In the genomic region with DNA sequence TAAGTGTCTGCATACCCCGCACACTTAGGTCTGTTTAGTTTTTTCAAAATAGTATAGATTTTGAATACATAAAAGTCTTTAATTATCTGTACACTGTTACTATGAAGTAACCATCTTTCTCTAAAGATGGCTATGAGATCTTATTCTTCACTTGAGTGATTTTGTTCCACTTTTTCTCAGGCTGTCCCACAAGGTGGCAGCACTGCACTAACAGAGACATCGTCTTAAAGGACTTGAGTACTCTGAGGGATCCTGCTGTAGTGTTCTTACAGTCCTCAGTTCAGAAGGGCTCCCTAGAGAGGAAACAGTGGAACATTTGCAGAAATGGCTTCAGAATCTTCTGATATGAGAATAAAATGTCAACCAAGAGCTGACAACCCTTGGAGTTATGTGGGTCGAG, we compare ENCODE assay signal across 10 mouse cellular contexts. TPM values are rescaled to one million over a fixed set of nuclear protein-coding genes. Genes with fewer than 3 reads are reported as not detected.
A peak's percentile ranks its signal among the peaks of the same experiment; 100 is the strongest.
DNase-seq lines count a peak whose midpoint lies in the region; ATAC-seq and TF ChIP-seq lines count a peak whose summit lies in the region.
"Had no signal": no experiment of that assay in that cellular context is flagged by ENCODE, and none has a peak within 500 bp of the region (broad histone marks: within the 10 kb centered on the region; RNA-seq: fewer than 3 reads in every experiment).

No protein-coding gene starts in this region.

- no peak overlapping the region for H3K9ac ChIP-seq in midbrain, embryonic 11.5 days (ENCODE audit: low read length)
- no peak overlapping the region for H3K9ac ChIP-seq in midbrain, embryonic 13.5 days (replicated peaks)
- H3K9ac ChIP-seq in hindbrain, postnatal 0 days (replicated peaks; ENCODE audit: low read length), result no peak overlapping the region
- H3K9ac ChIP-seq: heart, embryonic 15.5 days; neural tube, embryonic 13.5 days had no signal

- DNase-seq in CD4-positive, CD25-positive, alpha-beta regulatory T cell, adult 2 months (ENCODE audit: low read depth, low spot score), result peak; percentile 74
- DNase-seq in midbrain, embryonic 11.5 days (ENCODE audit: low spot score, missing footprints), result peak; percentile 90
- DNase-seq in cerebellum, postnatal 10 days, result peak; percentile 75 to 76
- peak; percentile 84 for DNase-seq in hindbrain, postnatal 0 days (ENCODE audit: low spot score)
- DNase-seq in lung, adult 2 months, result peak; percentile 39
- DNase-seq in spleen, postnatal 10 days (ENCODE audit: low spot score in 2 of 2), result peak; percentile 26 to 79

- WGBS in midbrain, embryonic 11.5 days, result 59% methylated on average over 3 of the region's 3 CpGs
- WGBS in midbrain, embryonic 13.5 days, result 56% methylated on average over 3 of the region's 3 CpGs
- WGBS in hindbrain, postnatal 0 days, result 59% methylated on average over 3 of the region's 3 CpGs
- 61% methylated on average over 3 of the region's 3 CpGs for WGBS in lung, adult 2 months

- H3K4me3 ChIP-seq in midbrain, embryonic 11.5 days (ENCODE audit: low read depth, low read length), result no peak overlapping the region
- H3K4me3 ChIP-seq in midbrain, embryonic 13.5 days (replicated peaks), result no peak overlapping the region
- no peak overlapping the region for H3K4me3 ChIP-seq in hindbrain, postnatal 0 days (ENCODE audit: low read length)
- H3K4me3 ChIP-seq in lung, adult 2 months (replicated peaks; ENCODE audit: extremely low read depth, low read depth, low read length), result no peak overlapping the region
- H3K4me3 ChIP-seq: heart, embryonic 15.5 days; neural tube, embryonic 13.5 days had no signal

- no peak overlapping the region for H3K4me2 ChIP-seq in midbrain, embryonic 11.5 days
- H3K4me2 ChIP-seq in midbrain, embryonic 13.5 days (replicated peaks), result no peak overlapping the region
- no peak overlapping the region for H3K4me2 ChIP-seq in hindbrain, postnatal 0 days (ENCODE audit: low read depth, low read length)
- H3K4me2 ChIP-seq: heart, embryonic 15.5 days; neural tube, embryonic 13.5 days had no signal

- peak; percentile 77 for TF ChIP-seq CTCF in hindbrain, postnatal 0 days (IDR thresholded peaks at IDR 0.05; ENCODE audit: low read depth)
- TF ChIP-seq CTCF in lung, adult 2 months (IDR thresholded peaks at IDR 0.05; ENCODE audit: insufficient read depth, low read length), result no peak

- no peaks in the 10 kb centered on the region for H3K4me1 ChIP-seq in midbrain, embryonic 11.5 days (ENCODE audit: control insufficient read depth, insufficient read depth, low read length)
- no peaks in the 10 kb centered on the region for H3K4me1 ChIP-seq in midbrain, embryonic 13.5 days (replicated peaks)
- H3K4me1 ChIP-seq in hindbrain, postnatal 0 days (ENCODE audit: insufficient read depth, low read length), result no peaks in the 10 kb centered on the region
- H3K4me1 ChIP-seq in lung, adult 2 months (ENCODE audit: control insufficient read depth, insufficient read depth, low read length), result no peaks in the 10 kb centered on the region
- H3K4me1 ChIP-seq: heart, embryonic 15.5 days; neural tube, embryonic 13.5 days had no signal

- TF ChIP-seq POLR2A in lung, adult 2 months (IDR thresholded peaks at IDR 0.05; ENCODE audit: borderline replicate concordance, extremely low read depth, low read depth, low read length), result no peak

- no peak overlapping the region for H3K27ac ChIP-seq in midbrain, embryonic 11.5 days (ENCODE audit: low read depth, low read length)
- no peak overlapping the region for H3K27ac ChIP-seq in midbrain, embryonic 13.5 days
- no peak overlapping the region for H3K27ac ChIP-seq in hindbrain, postnatal 0 days
- H3K27ac ChIP-seq: heart, embryonic 15.5 days; neural tube, embryonic 13.5 days had no signal

- no peaks in the 10 kb centered on the region for H3K27me3 ChIP-seq in midbrain, embryonic 11.5 days (ENCODE audit: control insufficient read depth, insufficient read depth, low read length)
- no peaks in the 10 kb centered on the region for H3K27me3 ChIP-seq in midbrain, embryonic 13.5 days
- no peaks in the 10 kb centered on the region for H3K27me3 ChIP-seq in hindbrain, postnatal 0 days (ENCODE audit: insufficient read depth, low read length)
- H3K27me3 ChIP-seq: heart, embryonic 15.5 days; neural tube, embryonic 13.5 days had no signal

- H3K9me3 ChIP-seq in midbrain, embryonic 11.5 days (ENCODE audit: control insufficient read depth, low read length), result no peaks in the 10 kb centered on the region
- no peaks in the 10 kb centered on the region for H3K9me3 ChIP-seq in midbrain, embryonic 13.5 days
- no peaks in the 10 kb centered on the region for H3K9me3 ChIP-seq in hindbrain, postnatal 0 days (ENCODE audit: low read length)
- H3K9me3 ChIP-seq: heart, embryonic 15.5 days; neural tube, embryonic 13.5 days had no signal

- peaks cover 3% of the 10 kb centered on the region; the same call in 1 of the 2 replicates for H3K36me3 ChIP-seq in midbrain, embryonic 11.5 days (ENCODE audit: control insufficient read depth, insufficient read depth, low read length)
- peaks cover 62% of the 10 kb centered on the region for H3K36me3 ChIP-seq in midbrain, embryonic 13.5 days
- peaks cover 51% of the 10 kb centered on the region for H3K36me3 ChIP-seq in hindbrain, postnatal 0 days (ENCODE audit: insufficient read depth, low read length)

- ATAC-seq in CD4-positive, CD25-positive, alpha-beta regulatory T cell, adult 4 months, result no peak
- ATAC-seq in midbrain, embryonic 11.5 days (ENCODE audit: low FRiP score), result no peak
- ATAC-seq in midbrain, embryonic 13.5 days, result no peak
- no peak for ATAC-seq in hindbrain, postnatal 0 days

RNA-seq across cellular contexts. Expression of a gene that starts 25.0 kb away (rescaled TPM):
- polyA plus RNA-seq in CD4-positive, CD25-positive, alpha-beta regulatory T cell, adult 4 months (2017; shearing (Covaris generic)), result 10 to 100 TPM; 12.5 TPM
- polyA plus RNA-seq in midbrain, embryonic 11.5 days (2014; fragmentation: Nextera tagmentation; extraction: Ambion mirVana), result 20.1 and 20.8 TPM in 2 replicates
- polyA plus RNA-seq in midbrain, embryonic 13.5 days (2015; fragmentation: Nextera tagmentation; extraction: Ambion mirVana), result 21.0 and 21.1 TPM in 2 replicates
- 10.5 and 15.5 TPM in 2 replicates for total RNA-seq in hindbrain, postnatal 0 days (2014; rRNA removed)
- 11.5 and 12.8 TPM in 2 replicates for polyA plus RNA-seq in hindbrain, postnatal 0 days (2015; fragmentation: Nextera tagmentation; extraction: Ambion mirVana)
- 6.5 and 6.7 TPM in 2 replicates for polyA plus RNA-seq in lung, adult 2 months (2012; rRNA removed)

RNA-seq across cellular contexts. Expression of a gene that starts 28.6 kb away (rescaled TPM):
- polyA plus RNA-seq in CD4-positive, CD25-positive, alpha-beta regulatory T cell, adult 4 months (2017; shearing (Covaris generic)), result 10 to 100 TPM; 52.3 to 63.9 TPM
- polyA plus RNA-seq in midbrain, embryonic 11.5 days (2014; fragmentation: Nextera tagmentation; extraction: Ambion mirVana), result 121 and 130 TPM in 2 replicates
- 109 and 116 TPM in 2 replicates for polyA plus RNA-seq in midbrain, embryonic 13.5 days (2015; fragmentation: Nextera tagmentation; extraction: Ambion mirVana)
- 208 and 209 TPM in 2 replicates for total RNA-seq in hindbrain, postnatal 0 days (2014; rRNA removed)
- 86.3 and 94.8 TPM in 2 replicates for polyA plus RNA-seq in hindbrain, postnatal 0 days (2015; fragmentation: Nextera tagmentation; extraction: Ambion mirVana)
- 31.4 and 43.9 TPM in 2 replicates for polyA plus RNA-seq in lung, adult 2 months (2012; rRNA removed)

RNA-seq across cellular contexts. Expression of a gene that starts 40.9 kb away (rescaled TPM):
- polyA plus RNA-seq in CD4-positive, CD25-positive, alpha-beta regulatory T cell, adult 4 months (2017; shearing (Covaris generic)), result not detected
- polyA plus RNA-seq in midbrain, embryonic 11.5 days (2014; fragmentation: Nextera tagmentation; extraction: Ambion mirVana), result 0.79 and 0.88 TPM in 2 replicates
- polyA plus RNA-seq in midbrain, embryonic 13.5 days (2015; fragmentation: Nextera tagmentation; extraction: Ambion mirVana), result 0.12 and 0.15 TPM in 2 replicates
- not detected in 2 replicates for total RNA-seq in hindbrain, postnatal 0 days (2014; rRNA removed)
- 0.05 TPM in 1 of 2 replicates, not detected in the other for polyA plus RNA-seq in hindbrain, postnatal 0 days (2015; fragmentation: Nextera tagmentation; extraction: Ambion mirVana)
- 0.02 and 0.17 TPM in 2 replicates for polyA plus RNA-seq in lung, adult 2 months (2012; rRNA removed)
- polyA plus RNA-seq: neural tube, embryonic 13.5 days had no signal

Comparison
In these comparisons a context has a peak if more than half of its experiments do, and no peak if none do; other contexts are left out.
1. DNase-seq: peak in every context shown above with its lines; median percentile 90 in midbrain, embryonic 11.5 days; 84 in hindbrain, postnatal 0 days; 76 in cerebellum, postnatal 10 days; 74 in CD4-positive, CD25-positive, alpha-beta regulatory T cell, adult 2 months; 52 in spleen, postnatal 10 days; 39 in lung, adult 2 months.